Mouse (Mus musculus) forebrain, embryonic 15.5 days (tissue): ENCODE measurements at regions not wholly inside any gene's neighbourhood (a gene's known extent, or its start where the extent isn't known, plus 50 kb on each side); places are given as distances from the start of the nearest gene placed in this dataset.
"Not testable (repeated sequence)": the region's sequence is repeated elsewhere in the genome, so short reads cannot be mapped to it uniquely, and the experiment has no call there.

Experiments
- ATAC-seq: fragments of 200-750 bp; cut with Nextera tagmentation; replicated peaks from 2 replicates; pipeline ENCODE4 v1.8.0; 2017; ENCODE audit warnings: mild to moderate bottlenecking, moderate TSS enrichment, moderate library complexity
- H3K27ac ChIP-seq: fragments of 300-500 bp; sonication (generic); replicated peaks from 2 replicates; pipeline ENCODE4 v1.5.1; 2015; ENCODE audit warnings: mild to moderate bottlenecking, inconsistent platforms
- H3K27me3 ChIP-seq: fragments of 300-500 bp; sonication (generic); 2 replicates; pipeline ENCODE4 v1.6.1; 2015; ENCODE audit warnings: inconsistent platforms
- H3K36me3 ChIP-seq: fragments of 300-500 bp; sonication (generic); 2 replicates; pipeline ENCODE4 v1.6.1; 2015; ENCODE audit warnings: mild to moderate bottlenecking, inconsistent platforms
- H3K4me1 ChIP-seq: fragments of 300-500 bp; sonication (generic); 2 replicates; pipeline ENCODE4 v1.6.1; 2015; ENCODE audit warnings: inconsistent platforms
- H3K4me2 ChIP-seq: fragments of 300-500 bp; sonication (generic); replicated peaks from 2 replicates; pipeline ENCODE4 v1.6.1; 2015; ENCODE audit warnings: mild to moderate bottlenecking, inconsistent platforms
- H3K4me3 ChIP-seq: fragments of 300-500 bp; sonication (generic); 2 replicates; pipeline ENCODE4 v1.5.1; 2015; ENCODE audit warnings: mild to moderate bottlenecking, inconsistent platforms
- H3K9ac ChIP-seq: fragments of 300-500 bp; sonication (generic); replicated peaks from 2 replicates; pipeline ENCODE4 v1.6.1; 2015; ENCODE audit warnings: mild to moderate bottlenecking, inconsistent platforms
- H3K9me3 ChIP-seq: fragments of 300-500 bp; sonication (generic); 2 replicates; pipeline ENCODE4 v1.6.1; 2016; ENCODE audit warnings: inconsistent platforms
- WGBS: fragments of 180-500 bp; shearing (Covaris S2); methylation state at CpG from one replicate; pipeline ENCODE4 v1.1.7; 2015; ENCODE audit warnings: mixed read lengths; 5-methylcytosine and 5-hydroxymethylcytosine counted together

- no peak overlapping the region for H3K4me3 ChIP-seq
- no peaks in the 10 kb centered on the region for H3K36me3 ChIP-seq
- 22% methylated on average over 3 of the region's 3 CpGs for WGBS
- H3K27ac ChIP-seq, result no peak overlapping the region
- ATAC-seq, result no peak
- H3K27me3 ChIP-seq, result no peaks in the 10 kb centered on the region
- no peaks in the 10 kb centered on the region for H3K9me3 ChIP-seq
- no peak overlapping the region for H3K4me2 ChIP-seq
- no peak overlapping the region for H3K9ac ChIP-seq
- H3K4me1 ChIP-seq, result no peaks in the 10 kb centered on the region
Measured at GRCm38 (mm10) chr10:113759099-113759498, 830.3 kb upstream of the Atxn7l3b start.

DNA sequence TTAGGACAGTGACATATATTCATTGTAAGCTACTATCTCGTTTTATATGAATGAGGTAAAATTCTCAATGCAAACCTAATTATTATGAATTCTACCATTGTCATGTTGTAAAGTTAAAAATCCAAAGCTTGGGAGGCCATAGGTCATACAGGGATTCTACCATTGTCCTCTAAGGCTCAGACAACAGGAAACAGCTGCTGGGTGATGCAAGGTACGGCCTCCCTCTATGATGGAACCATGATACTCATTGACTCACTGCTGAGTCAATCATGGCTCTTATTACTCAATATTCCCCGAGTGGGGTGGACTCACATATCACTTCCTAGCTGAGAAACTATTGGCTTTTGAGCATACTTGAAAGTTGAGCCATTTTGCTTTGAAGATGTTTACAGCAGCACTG, 807.4 kb upstream of the Atxn7l3b start:
- H3K27ac ChIP-seq, result no peak overlapping the region
- no peaks in the 10 kb centered on the region for H3K27me3 ChIP-seq
- H3K9me3 ChIP-seq, result no peaks in the 10 kb centered on the region
- no peak overlapping the region for H3K9ac ChIP-seq
- H3K4me2 ChIP-seq, result no peak overlapping the region
- ATAC-seq, result no peak
- no peak overlapping the region for H3K4me3 ChIP-seq
- 67% methylated on average over 3 of the region's 3 CpGs for WGBS
- no peaks in the 10 kb centered on the region for H3K36me3 ChIP-seq
- H3K4me1 ChIP-seq, result no peaks in the 10 kb centered on the region

DNA sequence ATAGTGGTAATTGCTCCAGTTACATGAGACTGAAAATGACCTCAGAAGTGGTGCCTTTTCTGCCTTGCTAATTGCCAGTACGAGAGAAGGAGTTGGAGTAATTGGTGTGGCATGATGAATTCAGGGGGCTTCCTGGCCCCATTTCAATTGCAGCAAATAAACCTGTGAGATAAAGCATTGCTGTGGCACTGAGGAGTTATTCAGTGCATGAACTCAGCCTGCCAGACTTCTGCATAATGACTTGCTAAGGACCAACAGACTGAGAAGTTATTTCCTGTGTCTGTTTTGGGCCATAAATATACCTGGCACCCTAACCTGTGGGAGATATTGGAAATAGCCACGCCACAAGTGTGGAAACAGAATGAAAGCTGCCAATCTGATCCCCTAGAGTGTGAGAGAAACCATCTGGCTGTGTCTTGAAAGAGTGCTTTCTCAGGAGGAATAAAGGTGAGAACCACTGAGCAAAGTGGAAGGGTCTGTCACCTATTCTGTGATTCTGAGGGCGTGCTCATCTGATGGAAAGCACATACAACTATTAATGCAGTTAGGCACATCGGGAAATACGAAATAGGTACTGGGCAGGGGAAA, 776.4 kb upstream of the Atxn7l3b start:
- Histone ChIP-seq H3K9me3 (no peaks in the 10 kb centered on the region), H3K4me1 (0 out of 2 replicates have a peak, but pooled peaks cover 4% of the 10 kb centered on the region), H3K4me2 (no peak overlapping the region), H3K4me3 (no peak overlapping the region), H3K27me3 (no peaks in the 10 kb centered on the region), H3K27ac (no peak overlapping the region), H3K36me3 (no peaks in the 10 kb centered on the region), H3K9ac (no peak overlapping the region)
- 43% methylated on average over 5 of the region's 5 CpGs for WGBS
- ATAC-seq, result peak; percentile 82

- ATAC-seq, H3K27ac ChIP-seq, H3K9me3 ChIP-seq, H3K4me3 ChIP-seq, H3K4me1 ChIP-seq, H3K9ac ChIP-seq, H3K36me3 ChIP-seq, H3K27me3 ChIP-seq, H3K4me2 ChIP-seq: not testable (repeated sequence)
- 92% methylated on average over 4 of the region's 4 CpGs for WGBS
Measured at GRCm38 (mm10) chr10:113670636-113671035, 741.8 kb upstream of the Atxn7l3b start.

- Histone ChIP-seq H3K27ac (no peak overlapping the region), H3K36me3 (no peaks in the 10 kb centered on the region), H3K4me1 (no peaks in the 10 kb centered on the region), H3K4me2 (no peak overlapping the region), H3K4me3 (no peak overlapping the region), H3K27me3 (no peaks in the 10 kb centered on the region), H3K9ac (no peak overlapping the region), H3K9me3 (no peaks in the 10 kb centered on the region)
- no peak for ATAC-seq
- 69% methylated on average over 7 of the region's 7 CpGs for WGBS
Measured at GRCm38 (mm10) chr10:113652803-113653454, 724.1 kb upstream of the Atxn7l3b start.

DNA sequence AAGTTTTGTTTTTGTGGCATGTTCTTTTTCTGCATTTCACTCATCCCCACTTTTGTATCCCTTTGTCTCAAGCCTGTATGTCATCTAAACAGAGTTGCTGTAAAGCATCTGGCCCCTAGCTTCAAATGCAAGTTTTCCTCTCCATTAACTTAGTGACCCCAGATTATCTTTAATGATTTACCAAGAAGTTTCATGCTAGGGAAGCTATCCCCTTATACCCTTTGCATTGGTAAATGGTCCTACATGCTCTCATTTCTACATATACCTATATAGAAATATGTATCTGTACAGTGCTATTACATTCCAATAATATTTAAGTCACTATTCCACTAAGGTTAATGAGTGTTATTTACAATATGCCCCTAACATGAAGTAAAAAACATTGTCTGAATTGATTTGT, 723.3 kb upstream of the Atxn7l3b start:
- Histone ChIP-seq H3K27me3 (no peaks in the 10 kb centered on the region), H3K27ac (no peak overlapping the region), H3K4me3 (no peak overlapping the region), H3K9ac (no peak overlapping the region), H3K4me2 (no peak overlapping the region), H3K9me3 (no peaks in the 10 kb centered on the region), H3K36me3 (no peaks in the 10 kb centered on the region), H3K4me1 (no peaks in the 10 kb centered on the region)
- no peak for ATAC-seq

DNA sequence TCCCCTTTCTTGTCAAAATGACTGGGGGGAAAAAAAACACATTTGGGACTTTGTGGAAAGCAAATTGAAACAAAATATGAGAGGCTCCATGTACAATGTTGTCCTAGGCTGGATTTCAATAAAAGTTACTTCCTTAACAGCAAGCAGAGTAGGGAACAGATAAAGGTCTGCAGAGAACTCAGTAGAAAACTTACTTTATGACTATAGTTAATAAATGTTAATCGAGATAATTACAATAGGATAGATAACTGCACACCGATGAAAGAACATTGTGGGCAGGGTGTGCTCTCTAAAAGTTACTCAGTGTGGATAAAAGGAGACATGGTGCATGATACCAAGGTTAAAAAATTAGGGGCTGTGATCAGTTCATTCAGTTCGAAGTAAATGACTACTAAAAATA, 691.6 kb upstream of the Atxn7l3b start:
- 87% methylated on average over 3 of the region's 3 CpGs for WGBS
- H3K9me3 ChIP-seq, result no peaks in the 10 kb centered on the region
- no peaks in the 10 kb centered on the region for H3K27me3 ChIP-seq
- no peak overlapping the region for H3K4me3 ChIP-seq
- H3K27ac ChIP-seq, result no peak overlapping the region
- ATAC-seq, result no peak
- no peak overlapping the region for H3K9ac ChIP-seq
- no peaks in the 10 kb centered on the region for H3K36me3 ChIP-seq
- H3K4me1 ChIP-seq, result no peaks in the 10 kb centered on the region
- H3K4me2 ChIP-seq, result no peak overlapping the region

GRCm38 (mm10) chr10:113615931-113616330, 687.1 kb upstream of the Atxn7l3b start:
- Histone ChIP-seq H3K9me3 (no peaks in the 10 kb centered on the region), H3K4me2 (no peak overlapping the region), H3K36me3 (no peaks in the 10 kb centered on the region), H3K27ac (no peak overlapping the region), H3K4me1 (no peaks in the 10 kb centered on the region), H3K4me3 (no peak overlapping the region), H3K9ac (no peak overlapping the region), H3K27me3 (no peaks in the 10 kb centered on the region)
- ATAC-seq, result no peak
- 72% methylated on average over 1 of the region's 1 CpGs for WGBS

DNA sequence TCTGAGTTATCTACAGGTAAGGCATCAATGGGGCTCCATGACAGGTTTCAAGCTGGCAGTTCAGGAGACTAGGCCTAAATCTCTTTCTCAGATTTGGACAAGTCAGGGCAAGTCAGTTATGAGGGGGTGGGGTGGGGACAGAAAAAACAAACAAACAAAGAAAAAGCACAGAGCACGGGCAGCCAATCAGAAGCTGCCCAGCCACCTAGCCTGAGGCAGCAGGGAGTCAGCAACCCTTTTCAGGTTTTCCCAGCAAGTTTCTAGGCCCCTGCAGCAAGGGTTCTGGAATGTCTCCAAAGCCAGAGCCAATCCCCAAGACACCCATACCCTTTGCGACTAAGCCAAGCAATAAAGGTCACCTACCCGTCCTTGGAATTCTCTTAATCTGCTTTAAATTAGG, 664.6 kb upstream of the Atxn7l3b start:
- no peaks in the 10 kb centered on the region for H3K36me3 ChIP-seq
- whole genome bisulfite sequencing, result 62% methylated on average over 3 of the region's 3 CpGs
- no peak for ATAC-seq

DNA sequence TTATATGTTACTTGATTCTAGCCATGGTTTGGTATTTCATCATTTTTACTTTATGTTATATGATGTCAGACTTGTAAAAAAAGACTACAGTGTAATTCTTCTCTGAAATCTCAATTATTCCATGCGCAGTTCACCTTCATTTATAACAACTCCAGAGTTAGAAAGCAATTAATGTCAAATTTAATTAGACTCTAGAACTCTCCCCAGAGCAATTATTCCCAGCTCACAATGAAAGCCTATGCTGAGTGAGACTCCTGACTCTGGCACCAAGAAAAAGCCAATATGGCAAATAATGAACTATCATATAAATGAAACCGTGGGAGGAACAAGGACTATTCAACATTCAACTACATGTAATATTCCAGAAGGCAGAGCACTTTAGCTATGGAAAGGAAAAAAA, 663.3 kb upstream of the Atxn7l3b start:
- H3K27ac ChIP-seq, result no peak overlapping the region
- no peaks in the 10 kb centered on the region for H3K36me3 ChIP-seq
- no peak overlapping the region for H3K4me2 ChIP-seq
- H3K27me3 ChIP-seq, result no peaks in the 10 kb centered on the region
- no peaks in the 10 kb centered on the region for H3K9me3 ChIP-seq
- 36% methylated on average over 2 of the region's 2 CpGs for WGBS
- no peak overlapping the region for H3K9ac ChIP-seq
- no peak for ATAC-seq
- no peak overlapping the region for H3K4me3 ChIP-seq
- H3K4me1 ChIP-seq, result no peaks in the 10 kb centered on the region

More for the DNA sequence above, 664.6 kb upstream of the Atxn7l3b start:
- Histone ChIP-seq H3K4me3 (no peak overlapping the region), H3K9ac (no peak overlapping the region), H3K27me3 (no peaks in the 10 kb centered on the region), H3K4me1 (no peaks in the 10 kb centered on the region), H3K27ac (no peak overlapping the region), H3K9me3 (no peaks in the 10 kb centered on the region), H3K4me2 (no peak overlapping the region)

DNA sequence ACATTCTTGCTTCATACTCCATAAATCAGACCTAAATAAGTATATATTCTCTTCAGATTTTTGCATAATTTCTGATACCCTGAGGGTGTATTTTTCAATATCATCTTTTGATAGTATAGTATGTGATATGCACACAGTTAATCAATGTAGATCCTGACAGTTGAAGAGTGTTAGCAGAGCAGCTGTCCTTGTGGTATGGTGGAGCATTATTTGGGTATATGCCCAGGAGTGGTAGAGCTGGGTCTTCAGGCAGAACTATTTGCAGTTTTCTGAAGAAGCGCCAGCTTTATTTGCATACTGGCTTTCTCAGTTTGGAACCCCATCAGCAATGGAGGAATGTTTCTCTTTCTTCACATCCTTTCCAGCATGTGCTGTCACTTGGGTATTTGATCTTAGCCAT, 641.5 kb upstream of the Atxn7l3b start:
- peak; percentile 95 for ATAC-seq
- Histone ChIP-seq H3K27ac (no peak overlapping the region), H3K4me3 (no peak overlapping the region), H3K36me3 (no peaks in the 10 kb centered on the region), H3K9ac (no peak overlapping the region), H3K4me1 (no peaks in the 10 kb centered on the region), H3K4me2 (no peak overlapping the region), H3K27me3 (no peaks in the 10 kb centered on the region), H3K9me3 (no peaks in the 10 kb centered on the region)
- 61% methylated on average over 1 of the region's 1 CpGs for WGBS
